Mouse (Mus musculus): Measurements from ENCODE around the gene Fbxl20.
"Not testable (repeated sequence)": the region's sequence is repeated elsewhere in the genome, so short reads cannot be mapped to it uniquely, and the experiment has no call there.

Gene Fbxl20

DNA sequence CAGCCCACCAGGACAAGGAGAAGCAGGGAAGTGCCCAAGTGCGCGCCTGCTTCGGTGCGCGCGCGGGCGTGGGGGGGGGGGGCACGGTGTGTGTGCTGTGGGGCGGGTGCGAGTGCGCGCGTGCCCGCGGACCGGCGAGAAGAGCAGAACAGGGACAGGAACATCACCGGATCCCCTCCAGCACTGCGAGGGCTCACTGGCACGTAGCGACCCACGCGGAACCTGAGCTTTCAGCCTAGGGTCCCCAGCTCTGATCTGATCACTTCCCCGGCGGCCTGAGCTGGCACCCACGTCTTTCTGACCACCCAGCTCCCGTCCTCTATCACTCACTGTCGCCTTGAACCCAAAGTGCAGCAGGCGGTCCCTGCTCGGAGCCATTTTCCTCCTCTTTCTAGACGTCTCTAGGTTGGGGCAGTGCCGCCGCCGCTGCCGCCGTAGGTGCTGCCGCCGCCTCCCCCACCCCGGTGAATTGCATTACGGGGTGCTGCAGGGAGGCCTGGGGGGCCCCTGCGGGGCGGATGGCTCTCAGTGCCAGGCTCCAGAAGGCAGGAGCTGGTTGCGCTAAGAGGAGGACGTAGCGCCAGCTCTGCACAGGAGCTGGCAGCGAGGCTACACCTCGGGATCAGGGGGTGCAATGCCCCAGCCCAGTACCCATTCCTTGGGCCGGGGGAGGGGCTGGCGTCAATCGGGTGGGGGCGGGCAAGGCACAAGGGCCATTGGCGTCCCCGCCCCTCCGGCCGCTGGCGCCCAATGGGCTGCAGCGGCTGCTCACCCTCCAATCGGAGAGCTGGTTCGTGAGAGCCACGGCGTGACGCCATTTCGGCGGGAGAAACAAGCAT, at the start of gene Fbxl20:
TSS of gene Fbxl20 (minus strand) at position 618 of the 839 bp plus-strand sequence.
- peak; percentile 90 for DNase-seq (ENCODE audit: low spot score in 2 of 2)

DNA sequence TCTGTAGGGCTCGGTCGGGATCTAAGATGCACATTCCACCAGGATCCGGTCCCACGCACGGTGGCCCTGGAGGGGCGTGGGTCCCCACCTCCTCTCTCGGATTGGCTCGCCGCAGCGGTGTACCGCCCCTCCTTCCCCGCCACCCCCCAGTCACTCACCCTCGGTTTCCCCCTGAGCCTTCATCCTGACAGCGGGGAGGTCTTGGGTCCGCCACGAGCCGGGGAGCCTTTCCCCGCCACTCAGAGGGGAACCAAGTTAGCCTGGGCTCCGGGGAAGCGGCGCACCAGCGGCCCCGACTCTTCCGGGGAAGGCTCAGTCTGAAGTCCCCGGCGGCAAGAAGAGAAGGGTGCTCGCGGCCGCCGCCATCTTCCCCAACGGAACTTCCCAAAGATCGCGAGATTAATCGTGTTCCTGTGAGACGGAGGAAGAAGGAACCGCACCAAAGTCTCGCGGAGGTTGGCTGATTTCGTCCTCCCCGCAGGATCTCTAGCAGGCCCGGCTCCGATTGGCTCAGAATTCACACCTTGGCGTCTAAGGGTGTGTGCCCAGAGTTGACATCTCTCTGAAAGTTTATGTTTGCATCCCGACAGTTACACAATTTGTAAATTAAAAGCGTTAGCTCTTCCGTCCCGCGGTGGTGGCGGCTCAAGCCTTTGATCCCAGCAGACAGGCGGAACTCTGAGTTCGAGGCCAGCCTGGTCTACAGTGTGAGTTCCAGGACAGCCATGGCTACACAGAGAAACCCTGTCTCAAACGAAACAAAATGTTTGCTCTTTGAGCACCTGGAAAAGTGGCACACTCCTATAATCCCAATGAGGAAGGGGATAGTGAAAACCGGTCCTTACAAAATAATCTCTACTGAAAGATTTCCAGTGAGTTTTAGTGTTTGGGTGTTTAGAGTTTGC, 43.0 kb upstream of the Fbxl20 start, which contains the start of gene Med1:
TSS of gene Med1 (minus strand) at position 393 of the 905 bp plus-strand sequence.
- peak; percentile 93 to 95 for DNase-seq (ENCODE audit: low spot score in 2 of 2)

DNA sequence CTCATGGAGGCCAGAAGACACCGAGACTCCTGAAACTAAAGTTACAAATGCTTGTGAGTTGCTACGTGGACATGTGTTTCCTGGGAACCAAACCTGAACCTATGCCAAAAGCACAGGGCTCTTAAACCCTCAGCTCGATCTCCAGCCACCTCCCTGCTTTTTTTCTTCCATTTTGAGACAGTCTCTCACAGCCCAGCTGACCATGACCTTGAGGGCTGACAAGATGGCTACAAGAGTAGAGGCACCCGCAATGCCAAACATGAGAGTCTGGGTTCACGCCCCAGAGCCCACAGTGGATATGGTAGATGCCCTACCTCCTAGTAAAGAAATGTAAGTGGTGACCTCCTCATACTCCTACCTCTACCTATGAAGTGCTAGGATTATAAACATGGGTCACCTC, 40.6 kb upstream of the Fbxl20 start:
- DNase-seq (ENCODE audit: low spot score in 2 of 2), result no peak

DNA sequence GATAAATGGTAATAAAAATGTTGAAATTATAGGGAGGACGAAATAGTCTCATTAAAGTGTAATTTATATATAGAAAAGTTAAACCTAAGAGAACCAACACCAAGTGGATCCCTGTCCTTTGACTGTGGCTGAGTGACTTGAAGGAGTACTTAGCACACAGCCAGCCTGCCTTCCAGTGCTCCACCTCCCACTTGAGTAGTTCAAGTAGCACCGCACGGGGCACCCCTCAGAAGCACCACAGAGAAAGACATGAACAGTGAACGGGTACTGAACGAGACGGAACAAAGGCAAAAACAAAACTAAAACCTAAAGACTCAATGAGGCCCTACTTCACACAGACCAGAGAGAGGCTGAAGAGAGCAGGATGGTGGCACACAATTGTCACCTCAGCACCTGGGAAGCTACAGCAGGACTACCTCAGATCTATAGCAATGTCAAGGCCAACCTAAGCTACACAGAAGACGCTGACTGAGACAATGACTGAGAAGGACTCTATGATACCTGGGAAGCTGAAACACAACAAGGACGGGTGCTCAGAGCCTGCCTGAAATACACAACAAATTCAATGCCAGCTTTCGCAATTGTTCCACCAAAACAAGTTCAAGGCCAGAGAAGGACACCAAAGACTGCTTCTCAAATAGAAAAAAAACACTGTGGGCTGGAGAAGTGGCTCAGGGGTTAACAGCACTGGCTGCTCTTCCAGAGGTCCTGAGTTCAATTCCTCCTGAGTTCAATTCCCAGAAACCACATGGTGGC, 37.6 kb upstream of the Fbxl20 start:
- DNase-seq (ENCODE audit: low spot score in 2 of 2), result no peak

DNA sequence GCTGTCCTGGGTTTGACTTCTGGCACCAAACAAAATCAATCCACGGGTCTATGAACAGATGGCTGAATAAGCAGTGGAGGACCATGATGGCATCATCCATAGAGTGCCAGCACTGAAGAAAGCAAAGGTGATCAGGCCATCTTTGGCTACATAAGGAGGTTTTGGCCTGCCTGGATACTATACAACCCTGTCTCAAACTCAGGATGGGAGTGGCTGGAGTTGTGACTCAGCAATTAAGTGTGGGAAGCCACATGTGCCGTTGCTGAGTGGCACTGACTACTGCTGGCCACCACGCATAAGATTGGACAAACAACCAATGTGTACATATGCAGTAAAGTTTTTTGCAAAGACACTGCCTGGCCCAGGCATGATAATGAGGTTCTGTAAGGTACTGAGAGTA, 31.9 kb upstream of the Fbxl20 start:
- not testable (repeated sequence) for DNase-seq (ENCODE audit: low spot score in 2 of 2)

DNA sequence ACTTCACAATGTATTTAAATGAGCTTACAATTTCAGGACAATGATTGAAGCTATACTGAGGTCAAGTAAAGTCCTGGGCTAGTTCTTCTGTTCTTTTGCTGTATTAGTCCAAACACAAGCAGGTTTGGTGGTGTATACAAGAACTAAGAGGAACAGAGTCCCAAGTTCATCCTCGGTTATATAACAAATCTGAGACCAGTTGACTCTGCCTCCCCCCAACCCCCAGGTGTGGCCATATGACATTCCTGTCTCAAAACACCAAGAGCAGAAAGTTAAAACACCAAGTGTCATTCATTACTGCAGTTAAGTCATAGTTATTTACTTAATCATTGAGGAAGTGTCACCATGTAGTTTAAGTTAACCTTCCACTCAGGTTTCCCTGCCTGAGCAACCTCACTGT, 18.2 kb upstream of the Fbxl20 start:
- DNase-seq (ENCODE audit: low spot score in 2 of 2), result no peak

DNA sequence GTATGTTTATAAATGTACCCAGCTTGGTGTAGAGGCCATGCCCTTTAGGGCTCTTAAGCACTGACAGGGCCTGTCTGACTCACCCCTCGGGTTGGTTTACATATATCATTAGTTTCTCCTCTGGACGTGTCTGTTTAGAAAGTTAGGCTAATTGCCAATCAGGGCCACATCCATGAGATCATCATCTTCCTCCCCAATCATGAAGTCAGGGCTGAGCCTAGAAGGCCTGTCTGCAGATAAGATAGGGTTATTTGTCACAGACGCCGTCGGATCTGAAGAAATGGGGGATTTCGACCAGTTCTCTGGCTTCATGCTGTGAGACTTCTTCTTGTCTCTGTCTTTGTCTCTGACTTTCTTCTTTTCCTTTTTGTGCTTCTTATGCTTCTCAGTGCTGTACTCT, 4.9 kb upstream of the Fbxl20 start:
- no peak for DNase-seq (ENCODE audit: low spot score in 2 of 2)

DNA sequence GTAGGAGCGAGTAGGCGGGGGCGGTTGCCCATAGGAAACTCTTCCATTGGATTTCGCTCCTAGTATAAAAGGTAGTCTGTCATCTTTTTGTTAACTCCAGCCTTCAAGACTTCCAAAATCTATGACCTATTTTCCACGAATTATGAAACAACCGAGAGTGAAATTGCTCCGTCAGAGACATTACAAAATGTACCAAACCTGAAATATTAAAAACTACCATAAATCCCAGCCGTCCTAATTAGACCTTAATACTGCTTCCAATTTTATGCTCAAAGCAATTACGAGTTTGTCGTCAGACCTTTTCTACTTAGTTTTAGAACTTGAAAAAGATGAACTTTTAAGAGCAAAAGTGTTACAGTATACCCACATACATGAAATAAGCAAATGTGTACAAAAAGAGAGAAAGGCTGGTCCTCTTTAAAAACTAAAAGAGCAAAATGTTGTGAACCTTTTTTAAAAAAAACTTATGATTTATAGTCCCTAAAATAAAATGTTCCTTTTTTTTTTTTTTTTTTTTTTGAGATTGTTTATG, 488 bp upstream of the Fbxl20 start:
- DNase-seq (ENCODE audit: low spot score in 2 of 2), result no peak

DNA sequence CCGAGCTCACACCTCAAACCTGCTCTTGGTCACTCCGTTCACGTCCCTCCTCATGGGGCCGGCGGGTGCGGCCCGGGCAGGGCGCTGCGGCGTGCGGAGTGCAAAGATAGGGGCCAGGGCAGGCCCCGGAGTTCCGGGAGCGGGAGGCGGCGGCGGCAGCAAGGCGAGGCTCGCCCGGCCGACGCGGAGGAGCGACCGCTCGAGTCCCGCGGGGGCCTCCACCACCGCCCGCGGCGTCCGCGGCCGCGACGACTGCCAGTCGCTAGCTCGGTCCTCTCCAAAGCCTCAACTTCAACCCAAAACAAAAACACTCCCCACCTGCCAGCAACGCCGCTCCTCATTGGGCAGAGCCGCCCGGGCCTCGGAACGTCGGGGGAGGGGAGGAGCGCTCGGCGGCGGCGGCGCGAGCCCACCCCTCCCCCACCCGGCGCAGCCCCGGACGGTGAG, 876 bp downstream of the Fbxl20 start:
- peak; percentile 91 to 93 for DNase-seq (ENCODE audit: low spot score in 2 of 2)

DNA sequence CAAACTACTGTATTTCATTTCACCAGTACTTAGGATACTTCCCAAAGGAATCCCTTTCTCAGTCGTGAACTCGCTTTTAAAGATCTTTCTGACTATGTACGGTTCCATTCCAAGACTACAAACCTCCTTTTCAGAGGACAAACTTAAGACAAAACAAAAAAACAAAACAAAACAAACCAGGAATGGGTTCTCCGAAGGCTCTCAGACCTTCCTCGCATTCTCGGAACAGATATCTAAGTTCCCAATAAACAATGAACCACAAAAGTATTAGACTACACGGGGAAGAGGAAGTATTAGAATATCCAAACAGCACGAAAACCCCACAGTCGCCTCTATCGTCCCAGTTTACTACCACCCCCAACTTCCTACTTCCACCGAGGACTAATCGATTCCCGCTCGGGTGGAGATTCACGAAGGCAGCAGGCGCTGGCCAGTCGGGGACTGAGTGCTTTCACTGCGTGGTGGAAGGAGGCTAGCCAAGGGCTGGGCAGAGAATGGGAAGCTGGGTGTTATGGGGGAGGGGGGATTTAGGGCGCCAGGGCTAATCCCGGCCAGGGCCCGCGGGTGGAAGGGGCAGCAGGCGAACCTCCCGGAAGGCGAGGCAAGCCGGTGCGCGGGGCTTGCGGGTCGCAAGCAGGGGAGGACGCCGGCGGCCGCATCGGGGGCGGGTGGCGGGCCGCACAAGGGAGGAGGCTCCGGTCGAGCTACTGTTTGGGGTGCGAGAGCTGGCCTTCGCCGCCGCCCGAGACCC, 1.5 kb downstream of the Fbxl20 start:
- peak; percentile 24 to 45 for DNase-seq (ENCODE audit: low spot score in 2 of 2)

DNA sequence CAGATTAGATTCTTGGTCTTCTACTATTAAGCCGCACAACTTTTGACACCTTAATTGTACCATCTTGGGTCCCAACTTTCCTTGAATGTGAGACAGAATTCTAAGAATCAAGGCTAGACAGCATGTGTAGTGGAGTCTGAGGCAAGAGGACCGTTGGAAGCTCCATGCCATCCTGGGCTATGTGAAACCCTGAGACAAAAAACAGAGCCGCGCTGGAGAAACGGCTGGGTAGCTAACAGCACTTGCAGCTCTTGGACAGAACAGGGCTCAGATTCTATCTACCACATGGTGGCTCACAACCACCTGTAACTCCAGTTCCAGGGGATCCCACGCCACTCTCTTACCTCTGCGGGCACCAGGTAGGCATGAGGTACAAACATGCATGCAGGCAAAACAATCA, 4.3 kb downstream of the Fbxl20 start:
- DNase-seq (ENCODE audit: low spot score in 2 of 2), result no peak

DNA sequence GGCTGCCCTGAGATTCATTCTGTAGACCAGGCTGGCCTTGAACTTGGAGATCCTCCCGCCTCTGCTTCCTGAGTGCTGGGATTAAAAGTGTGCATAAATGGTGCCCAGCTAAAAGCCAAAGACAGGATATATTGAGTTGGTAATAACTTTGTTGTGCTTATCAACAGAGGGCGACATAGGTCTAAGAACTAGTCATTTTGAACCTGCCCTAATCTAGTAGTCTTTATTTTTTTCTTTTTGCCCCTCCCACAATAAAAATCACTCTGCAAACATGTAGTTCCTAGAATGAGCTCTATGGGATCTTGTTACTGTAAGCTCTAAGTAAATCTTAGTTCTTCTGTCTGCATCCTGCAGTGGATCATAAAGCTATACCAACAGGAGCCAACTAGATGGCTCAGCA, 7.7 kb downstream of the Fbxl20 start:
- DNase-seq (ENCODE audit: low spot score in 2 of 2), result no peak

DNA sequence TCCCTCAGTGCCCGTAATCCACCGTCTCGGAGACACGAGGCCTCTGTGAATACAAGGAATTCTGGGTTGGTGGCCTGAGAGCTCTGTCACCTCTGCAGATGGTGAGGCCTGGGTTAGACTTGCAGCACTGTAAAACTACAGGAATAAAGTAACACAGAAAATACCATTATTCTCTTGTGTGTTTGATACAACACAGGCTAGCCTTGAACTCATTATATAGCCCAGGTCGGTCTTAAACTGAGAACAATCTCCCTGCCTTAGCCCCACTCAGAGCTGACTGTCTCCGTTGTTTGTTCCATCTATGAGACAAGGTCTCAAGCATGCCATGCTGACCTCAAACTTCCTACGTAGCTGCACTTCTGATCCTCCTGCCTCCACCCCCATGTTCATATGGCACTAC, 11.3 kb downstream of the Fbxl20 start:
- no peak for DNase-seq (ENCODE audit: low spot score in 2 of 2)

DNA sequence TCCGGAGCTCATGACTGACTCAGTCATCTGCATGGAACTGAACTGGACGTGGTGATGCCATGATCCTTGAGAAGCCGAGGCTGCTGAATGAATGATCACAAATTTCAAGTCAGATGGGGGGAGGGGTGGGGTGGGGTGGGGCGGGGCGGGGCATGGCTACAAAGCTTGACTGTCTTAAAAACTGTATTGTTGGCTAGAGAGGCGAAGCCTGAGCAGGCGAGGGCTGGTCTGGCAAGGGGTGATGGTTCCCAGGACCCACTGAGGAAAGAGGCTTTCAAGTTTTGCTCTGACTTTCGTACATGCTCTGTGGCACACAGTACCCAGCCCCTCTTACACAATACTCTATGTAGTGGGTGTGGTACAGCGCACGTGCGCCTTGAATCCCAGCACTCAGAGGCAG, 12.4 kb downstream of the Fbxl20 start:
- DNase-seq (ENCODE audit: low spot score in 2 of 2), result no peak

DNA sequence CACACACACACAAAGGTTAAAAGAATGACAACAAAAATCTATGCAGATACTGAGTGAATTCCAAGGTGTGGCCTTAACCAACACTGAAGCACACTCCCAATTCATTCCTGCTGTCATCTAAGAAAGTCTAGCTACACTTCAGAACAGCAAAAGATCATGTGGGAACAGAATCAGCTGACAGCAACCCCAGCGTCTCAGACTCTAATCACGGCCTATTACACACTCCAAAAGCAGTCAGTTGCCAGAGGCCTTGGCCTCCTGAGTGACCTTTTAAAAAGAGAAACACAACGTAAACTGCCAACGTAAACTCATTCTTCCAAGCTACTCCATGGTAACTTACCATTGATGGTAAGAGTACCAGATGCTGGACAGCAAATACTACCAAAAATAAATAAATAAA, 15.3 kb downstream of the Fbxl20 start:
- DNase-seq (ENCODE audit: low spot score in 2 of 2), result no peak

DNA sequence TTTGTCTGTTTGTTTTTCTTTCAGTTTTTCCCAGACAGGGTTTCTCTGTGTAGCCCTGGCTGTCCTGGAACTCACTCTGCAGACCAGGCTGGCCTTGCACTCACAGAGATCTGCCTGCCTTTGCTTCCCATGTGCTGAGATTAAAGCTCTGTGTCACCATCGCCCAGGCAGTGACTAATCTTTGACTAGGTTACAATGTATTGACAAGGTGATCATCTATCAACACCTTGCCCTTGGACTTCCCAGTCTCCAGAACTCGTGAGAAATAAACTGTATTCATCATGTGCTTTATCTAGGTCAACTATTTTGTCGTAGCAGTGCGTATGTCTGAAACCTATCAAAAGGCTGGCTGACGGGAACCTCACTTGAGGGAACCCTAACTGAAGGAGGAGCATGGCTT, 26.8 kb downstream of the Fbxl20 start:
- no peak for DNase-seq (ENCODE audit: low spot score in 2 of 2)

DNA sequence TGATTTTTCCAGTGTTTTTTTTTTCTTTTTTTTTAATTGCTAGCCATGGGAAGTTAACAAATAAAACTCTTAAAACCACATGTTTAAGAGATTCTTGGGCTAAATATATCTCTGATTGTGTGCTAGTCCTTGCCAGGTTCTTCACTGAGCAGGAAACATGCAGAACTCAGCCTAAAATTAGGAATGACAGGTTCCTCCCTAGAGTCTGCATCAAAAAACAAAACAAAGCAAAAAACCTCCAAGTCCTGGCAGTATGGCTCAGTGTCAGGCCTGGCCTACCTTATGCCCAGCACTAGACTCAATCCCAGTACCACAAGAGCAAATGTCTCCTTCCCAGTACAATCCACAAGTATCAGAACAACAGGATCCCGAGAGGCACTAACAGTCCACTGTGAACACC, 35.8 kb downstream of the Fbxl20 start:
- DNase-seq (ENCODE audit: low spot score in 2 of 2), result peak; percentile 14 to 62

DNA sequence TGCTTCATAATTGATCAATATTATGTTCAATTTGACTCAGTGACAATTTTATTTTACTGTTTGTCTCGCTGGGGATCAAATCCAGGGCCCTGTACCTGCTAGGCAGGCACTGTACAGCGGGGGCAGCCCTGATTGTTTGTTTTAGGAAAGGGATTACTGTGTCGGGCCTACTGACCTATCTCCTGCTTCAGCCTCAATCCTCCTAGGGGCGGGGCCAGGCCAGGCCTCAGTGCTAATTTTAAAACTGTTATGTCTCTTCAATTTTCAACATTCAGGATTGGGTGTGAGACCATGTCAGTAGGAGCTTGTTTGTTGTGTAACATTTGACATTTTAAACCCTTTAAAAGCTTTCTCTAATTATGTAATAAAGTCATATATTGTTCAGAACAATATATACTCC, 36.7 kb downstream of the Fbxl20 start:
- peak in 1 of 2 experiments; percentile 13 for DNase-seq (ENCODE audit: low spot score in 2 of 2)

DNA sequence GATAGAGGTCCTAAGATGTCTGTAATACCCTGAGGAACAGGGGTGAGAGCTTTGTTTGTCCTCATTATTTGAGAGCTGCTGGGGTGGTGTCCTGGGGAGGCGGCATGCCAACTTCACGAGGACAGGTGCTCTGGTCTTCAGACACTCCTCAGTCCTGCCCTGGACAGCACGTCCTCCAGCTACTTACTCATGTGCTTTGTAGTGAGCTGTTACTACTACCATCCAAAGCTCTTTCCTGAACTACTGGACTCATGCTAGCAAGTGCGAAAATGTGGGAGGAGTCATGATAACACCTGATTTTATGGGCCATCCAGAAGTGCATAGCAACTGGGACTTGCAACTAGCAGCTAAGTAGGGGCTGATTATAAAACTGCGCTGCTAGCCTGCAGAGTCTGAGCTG, 40.5 kb downstream of the Fbxl20 start:
- DNase-seq (ENCODE audit: low spot score in 2 of 2), result no peak

DNA sequence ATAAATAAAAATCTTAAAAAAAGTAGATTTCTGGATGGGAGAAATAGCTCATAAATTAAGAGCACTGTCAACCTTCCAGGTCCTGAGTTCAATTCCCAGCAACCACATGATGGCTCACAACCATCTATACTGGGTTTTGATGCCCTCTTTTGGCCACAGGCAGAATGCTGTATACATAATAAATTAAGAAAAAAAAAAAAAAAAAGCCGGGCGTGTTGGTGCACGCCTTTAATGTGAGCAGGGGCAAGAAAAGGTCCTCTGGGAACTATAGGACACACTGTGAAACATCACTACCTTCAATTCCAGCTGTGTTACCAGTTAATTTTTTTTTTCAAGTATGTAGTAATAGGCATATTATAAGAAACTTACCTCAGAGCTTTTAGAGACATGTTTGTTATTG, 48.9 kb downstream of the Fbxl20 start:
- no peak for DNase-seq (ENCODE audit: low spot score in 2 of 2)

DNA sequence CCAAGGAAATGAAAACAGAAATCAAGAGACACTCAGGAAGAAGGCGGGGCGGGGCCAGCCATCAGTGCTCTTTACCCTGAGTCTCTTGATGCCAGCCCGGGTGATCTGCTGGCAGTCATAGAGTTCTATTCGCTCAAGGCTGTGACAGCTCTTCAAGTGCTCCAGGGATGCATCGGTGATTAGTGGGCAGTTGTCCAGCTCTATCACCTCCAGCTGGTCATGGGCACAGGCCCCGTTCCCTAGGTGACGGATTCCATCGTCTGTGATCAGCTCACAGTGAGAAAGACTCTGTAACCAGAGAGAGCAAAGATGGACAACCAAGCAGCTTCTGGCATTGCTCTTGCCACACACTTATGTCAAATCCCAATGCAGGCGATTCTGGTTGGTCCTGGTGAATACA, 59.6 kb downstream of the Fbxl20 start:
- DNase-seq (ENCODE audit: low spot score in 2 of 2), result peak; percentile 24 to 39

Measured in heart, adult 9 months (tissue).